Mouse (Mus musculus) lung, postnatal 25 days (tissue): ENCODE data around the gene Fam129a.
A peak's percentile ranks its signal among the peaks of the same experiment; 100 is the strongest.

Experiments used
- DNase-seq: peaks from one replicate; pipeline ENCODE4 v3.0.0; 2022; ENCODE audit warnings: low spot score

The Fam129a gene

GRCm38 (mm10) chr1:151570981-151571837 lies at the start of gene Fam129a:
Gene Fam129a, plus strand, starts transcription at chr1:151571186.
- peak; percentile 53 for DNase-seq

- DNase-seq, result no peak
Measured at GRCm38 (mm10) chr1:151526701-151527100, 44.3 kb upstream of the Fam129a start.

- no peak for DNase-seq
Measured at GRCm38 (mm10) chr1:151543796-151544477, 27.0 kb upstream of the Fam129a start.

- no peak for DNase-seq
Measured at GRCm38 (mm10) chr1:151544581-151544980, 26.4 kb upstream of the Fam129a start.

GRCm38 (mm10) chr1:151545571-151545970 lies 25.4 kb upstream of the Fam129a start:
- no peak for DNase-seq

- DNase-seq, result no peak
Measured at GRCm38 (mm10) chr1:151548896-151549610, 21.9 kb upstream of the Fam129a start.

- DNase-seq, result no peak
Measured at GRCm38 (mm10) chr1:151549794-151550193, 21.2 kb upstream of the Fam129a start.

GRCm38 (mm10) chr1:151550587-151551479 lies 20.2 kb upstream of the Fam129a start:
- no peak for DNase-seq

- DNase-seq, result no peak
Measured at GRCm38 (mm10) chr1:151560536-151560935, 10.4 kb upstream of the Fam129a start.

GRCm38 (mm10) chr1:151563401-151563800 lies 7.6 kb upstream of the Fam129a start:
- DNase-seq, result no peak

GRCm38 (mm10) chr1:151563893-151564292 lies 7.1 kb upstream of the Fam129a start:
- DNase-seq, result no peak

- peak; percentile 81 for DNase-seq
Measured at GRCm38 (mm10) chr1:151564377-151564776, 6.6 kb upstream of the Fam129a start.

- no peak for DNase-seq
Measured at GRCm38 (mm10) chr1:151568682-151569081, 2.3 kb upstream of the Fam129a start.

- no peak for DNase-seq
Measured at GRCm38 (mm10) chr1:151571838-151572578, 1.0 kb downstream of the Fam129a start.

- no peak for DNase-seq
Measured at GRCm38 (mm10) chr1:151572601-151573320, 1.8 kb downstream of the Fam129a start.

GRCm38 (mm10) chr1:151580200-151580982 lies 9.4 kb downstream of the Fam129a start:
- no peak for DNase-seq

- DNase-seq, result no peak
Measured at GRCm38 (mm10) chr1:151581454-151581853, 10.5 kb downstream of the Fam129a start.

GRCm38 (mm10) chr1:151581977-151582376 lies 11.0 kb downstream of the Fam129a start:
- DNase-seq, result no peak

- DNase-seq, result no peak
Measured at GRCm38 (mm10) chr1:151583457-151584181, 12.6 kb downstream of the Fam129a start.
